Mouse (Mus musculus): ENCODE results near the gene Arcn1.

DNA sequence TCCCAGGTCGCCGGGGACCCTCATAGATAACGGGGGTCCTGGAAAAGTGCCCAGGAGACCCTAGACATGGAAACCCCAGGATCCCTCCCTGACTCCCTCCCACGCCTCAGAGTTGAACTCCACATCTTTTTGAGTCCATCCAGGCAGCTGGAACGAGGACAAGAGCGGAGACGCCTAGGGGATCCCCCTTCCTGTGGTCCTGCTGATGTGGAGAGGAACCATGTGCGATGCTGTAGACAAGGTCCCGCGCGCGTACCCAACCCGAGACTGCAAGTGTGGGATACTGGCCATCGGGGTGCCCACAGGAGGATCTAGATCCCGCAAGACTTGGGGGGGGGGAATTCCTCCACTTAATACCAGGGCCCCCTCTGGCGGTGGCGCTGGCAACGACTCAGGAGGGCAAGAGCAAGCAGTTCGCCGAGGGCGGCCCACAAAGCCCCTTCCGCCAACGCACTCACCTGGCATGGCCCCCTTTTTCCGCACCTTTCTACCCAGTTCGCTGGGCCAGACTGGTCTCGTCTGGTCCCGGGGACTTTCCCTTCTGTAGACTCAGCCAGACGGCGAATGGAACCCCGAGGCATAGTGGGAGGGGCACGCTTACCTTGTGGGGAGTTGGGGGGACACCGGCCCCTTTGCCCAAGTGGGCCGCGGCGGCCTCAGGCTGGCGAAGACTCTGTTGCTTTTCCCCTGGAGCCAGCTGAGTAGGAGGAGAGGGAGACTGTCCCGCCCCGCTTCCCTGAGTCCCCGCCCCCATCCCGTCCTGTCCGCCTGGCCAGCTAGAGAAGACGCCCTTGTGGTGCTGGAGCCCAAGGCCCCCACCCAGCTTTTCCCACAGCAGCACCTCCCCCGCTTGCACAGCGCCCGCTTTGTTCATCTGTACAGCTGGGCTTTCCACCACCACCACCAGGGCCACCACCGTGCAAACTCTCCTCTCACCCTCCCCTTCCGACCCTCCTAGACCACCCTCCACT lies 32.8 kb downstream of the Arcn1 start, which contains the start of gene Phldb1:
- peak; percentile 81 for TF ChIP-seq POLR2AphosphoS2 (IDR thresholded peaks at IDR 0.05; ENCODE audit: insufficient read length, low read depth)
- TF ChIP-seq MAX (IDR thresholded peaks at IDR 0.05; ENCODE audit: low read depth): no peak
- TF ChIP-seq POLR2A (IDR thresholded peaks at IDR 0.05; ENCODE audit: insufficient read length, low read depth): peak; percentile 79
- TF ChIP-seq TCF12 (IDR thresholded peaks at IDR 0.05; ENCODE audit: insufficient read depth, poor library complexity, severe bottlenecking): no peak

Data from myocyte (in vitro differentiated cells).